Mouse (Mus musculus): ENCODE data around the gene Mb. TPM values are rescaled to one million over a fixed set of nuclear protein-coding genes. Genes with fewer than 3 reads are reported as not detected.

The Mb gene
- polyA plus RNA-seq, 1 experiment from 2014 or later, result not detected

DNA sequence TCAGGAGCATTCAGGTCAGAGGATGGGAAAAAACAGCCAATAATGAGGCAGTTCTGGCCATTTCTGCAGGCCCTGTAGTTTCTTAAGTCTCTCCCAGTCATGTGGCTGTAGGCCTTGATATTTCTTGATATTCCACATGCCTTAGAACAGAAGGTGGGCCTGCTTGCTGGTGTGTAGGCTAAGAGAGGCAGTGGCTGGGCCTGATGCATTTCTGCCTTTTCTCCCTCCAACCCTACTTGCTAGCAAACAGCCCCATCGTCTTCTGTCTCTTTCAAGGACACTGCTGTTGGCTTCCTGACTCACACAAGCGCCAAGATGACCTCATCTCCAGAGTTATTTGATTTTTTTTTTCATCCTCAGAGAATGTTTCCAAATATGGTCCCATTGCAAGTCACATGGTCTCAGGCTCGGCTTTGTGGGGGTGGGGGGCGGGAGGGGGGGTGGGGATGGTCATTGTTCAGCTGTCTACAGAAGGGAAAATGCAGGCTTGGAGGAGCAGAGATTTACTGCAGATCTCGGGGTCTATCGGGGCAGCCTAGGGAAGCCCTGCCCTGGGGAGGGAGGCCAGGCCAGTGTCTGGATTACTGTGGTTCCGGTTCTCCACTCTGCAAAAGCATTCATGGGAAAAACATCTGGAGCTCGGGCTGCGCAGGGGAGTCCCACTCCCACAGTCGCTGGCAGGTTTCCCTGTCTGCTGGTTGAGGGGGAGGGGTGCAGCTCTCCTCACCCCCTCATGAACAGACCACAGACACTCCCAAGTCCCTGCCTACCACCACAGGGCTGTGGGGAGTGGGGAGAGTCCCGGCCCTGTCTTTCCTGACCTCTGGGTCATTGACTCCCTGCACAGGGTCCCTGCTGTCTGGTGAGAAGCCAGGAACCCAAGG, 12.9 kb downstream of the Mb start:
- ATAC-seq (ENCODE audit: low FRiP score), result no peak
- no peaks in the 10 kb centered on the region for H3K27me3 ChIP-seq (ENCODE audit: control insufficient read depth, insufficient read depth, low read length)
- H3K4me2 ChIP-seq, result no peak overlapping the region
- H3K36me3 ChIP-seq (ENCODE audit: control insufficient read depth, insufficient read depth, low read length), result no peaks in the 10 kb centered on the region
- H3K27ac ChIP-seq (ENCODE audit: low read depth, low read length), result peak overlapping the region; percentile 20; the same call in 1 of the 2 replicates
- DNase-seq (ENCODE audit: low spot score, missing footprints), result no peak
- no peaks in the 10 kb centered on the region for H3K9me3 ChIP-seq (ENCODE audit: control insufficient read depth, low read length)
- H3K4me1 ChIP-seq (ENCODE audit: control insufficient read depth, insufficient read depth, low read length), result no peaks in the 10 kb centered on the region
- no peak overlapping the region for H3K9ac ChIP-seq (ENCODE audit: low read length)
- no peak overlapping the region for H3K4me3 ChIP-seq (ENCODE audit: low read depth, low read length)
- 48% methylated on average over 11 of the region's 11 CpGs for WGBS

DNA sequence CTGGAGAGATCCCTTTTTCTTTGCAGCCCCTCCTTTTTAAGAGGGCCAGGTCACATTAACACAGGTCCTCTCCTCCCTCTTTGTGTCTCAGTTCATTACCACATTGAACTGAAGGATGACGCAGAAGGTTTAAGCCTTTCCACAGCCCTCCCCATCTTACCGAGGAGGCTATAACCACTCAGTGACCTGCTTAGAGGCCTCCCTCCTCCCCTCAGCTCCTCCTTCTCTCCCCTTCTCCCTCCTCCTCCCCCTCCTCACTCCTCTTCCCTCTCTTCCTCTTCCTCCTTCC, 13.5 kb downstream of the Mb start:
- DNase-seq (ENCODE audit: low spot score, missing footprints) (no peak), ATAC-seq (ENCODE audit: low FRiP score) (no peak)
- H3K9ac ChIP-seq (ENCODE audit: low read length), result no peak overlapping the region
- H3K27ac ChIP-seq (ENCODE audit: low read depth, low read length), result no peak overlapping the region
- no peaks in the 10 kb centered on the region for H3K9me3 ChIP-seq (ENCODE audit: control insufficient read depth, low read length)
- WGBS, result 56% methylated on average over 2 of the region's 2 CpGs
- no peaks in the 10 kb centered on the region for H3K27me3 ChIP-seq (ENCODE audit: control insufficient read depth, insufficient read depth, low read length)
- H3K4me1 ChIP-seq (ENCODE audit: control insufficient read depth, insufficient read depth, low read length), result no peaks in the 10 kb centered on the region
- no peaks in the 10 kb centered on the region for H3K36me3 ChIP-seq (ENCODE audit: control insufficient read depth, insufficient read depth, low read length)
- no peak overlapping the region for H3K4me3 ChIP-seq (ENCODE audit: low read depth, low read length)
- no peak overlapping the region for H3K4me2 ChIP-seq

DNA sequence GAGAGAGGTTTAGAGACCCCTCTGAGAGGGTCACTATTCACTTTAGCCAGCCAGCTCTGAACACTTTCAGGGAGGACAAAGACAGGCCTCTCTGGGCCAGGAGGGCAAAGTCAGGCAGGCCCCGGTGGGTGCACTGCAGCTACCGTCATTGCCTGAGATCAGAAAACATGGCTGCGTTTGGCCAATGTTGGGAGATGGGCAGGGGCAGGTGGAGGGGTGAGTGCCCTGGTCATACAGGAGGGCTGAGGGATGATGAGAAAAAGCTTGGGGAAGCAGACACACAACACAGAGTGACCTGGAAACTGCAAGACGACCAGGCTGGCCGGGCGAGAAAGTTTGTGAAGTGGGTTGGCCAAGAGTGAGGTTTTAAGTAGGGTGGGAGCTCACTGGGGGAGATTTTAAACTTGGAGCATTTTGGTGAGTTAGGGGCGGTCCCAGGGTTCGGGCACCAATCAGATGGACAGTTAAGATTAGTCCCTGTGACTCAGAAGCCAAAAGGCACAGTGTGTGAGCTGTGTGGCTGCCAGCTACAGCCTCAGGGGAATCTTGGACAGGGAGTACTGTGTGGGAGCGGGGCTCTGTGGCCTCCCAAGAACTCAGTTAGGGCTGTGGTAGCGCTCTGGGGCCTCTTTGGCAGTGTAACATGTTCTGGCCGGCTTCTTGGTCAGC, 14.0 kb downstream of the Mb start:
- Histone ChIP-seq H3K27me3 (ENCODE audit: control insufficient read depth, insufficient read depth, low read length) (no peaks in the 10 kb centered on the region), H3K9me3 (ENCODE audit: control insufficient read depth, low read length) (no peaks in the 10 kb centered on the region), H3K4me3 (ENCODE audit: low read depth, low read length) (no peak overlapping the region), H3K9ac (ENCODE audit: low read length) (no peak overlapping the region), H3K4me2 (no peak overlapping the region), H3K4me1 (ENCODE audit: control insufficient read depth, insufficient read depth, low read length) (no peaks in the 10 kb centered on the region), H3K27ac (ENCODE audit: low read depth, low read length) (no peak overlapping the region), H3K36me3 (ENCODE audit: control insufficient read depth, insufficient read depth, low read length) (no peaks in the 10 kb centered on the region)
- ATAC-seq (ENCODE audit: low FRiP score) (0 out of 2 replicates have a peak, but pooled peaks have one; percentile 30), DNase-seq (ENCODE audit: low spot score, missing footprints) (no peak)
- WGBS, result 83% methylated on average over 11 of the region's 11 CpGs

DNA sequence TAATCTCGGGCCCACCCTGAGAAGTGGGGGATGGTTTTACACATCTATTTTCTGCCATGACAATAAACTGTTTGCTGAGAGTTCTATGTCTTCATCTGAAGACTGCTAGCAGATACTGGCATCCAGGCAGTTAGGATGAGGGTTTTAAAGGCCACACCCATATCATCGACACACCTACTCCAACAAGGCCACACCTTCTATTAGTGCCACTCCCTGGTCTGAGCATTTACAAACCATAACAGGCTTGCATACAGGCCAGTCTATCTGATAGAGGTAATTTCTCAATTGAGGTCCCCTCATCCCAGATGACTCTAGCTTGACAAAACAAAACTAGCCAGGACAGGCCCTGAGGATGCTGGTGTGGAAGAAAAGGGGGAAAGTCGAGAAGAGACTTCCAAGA, 14.8 kb downstream of the Mb start:
- Histone ChIP-seq H3K27ac (ENCODE audit: low read depth, low read length) (no peak overlapping the region), H3K4me3 (ENCODE audit: low read depth, low read length) (no peak overlapping the region), H3K9me3 (ENCODE audit: control insufficient read depth, low read length) (no peaks in the 10 kb centered on the region), H3K36me3 (ENCODE audit: control insufficient read depth, insufficient read depth, low read length) (no peaks in the 10 kb centered on the region), H3K27me3 (ENCODE audit: control insufficient read depth, insufficient read depth, low read length) (no peaks in the 10 kb centered on the region), H3K4me2 (no peak overlapping the region), H3K9ac (ENCODE audit: low read length) (no peak overlapping the region), H3K4me1 (ENCODE audit: control insufficient read depth, insufficient read depth, low read length) (no peaks in the 10 kb centered on the region)
- DNase-seq (ENCODE audit: low spot score, missing footprints) (no peak), ATAC-seq (ENCODE audit: low FRiP score) (no peak)
- 83% methylated on average over 3 of the region's 3 CpGs for WGBS

DNA sequence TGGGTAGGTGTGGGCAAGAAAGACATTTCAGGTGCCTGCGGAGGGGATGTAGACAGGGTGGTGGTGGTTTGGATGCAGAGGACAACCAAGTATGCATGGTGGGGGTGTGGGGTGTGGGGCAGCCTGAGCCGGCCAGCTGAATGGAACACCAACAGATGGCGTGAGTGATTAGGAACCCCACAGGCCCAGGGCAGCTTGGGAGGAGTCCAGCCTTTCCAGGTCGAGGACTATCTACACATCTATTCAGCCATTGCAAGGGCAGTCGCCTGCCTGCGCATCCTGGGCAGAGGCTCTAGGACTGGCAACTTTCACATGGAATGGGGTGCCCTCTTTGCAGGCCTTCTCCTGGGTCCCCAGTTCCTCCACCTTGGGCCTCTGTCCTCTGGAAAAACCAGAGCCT, 15.9 kb downstream of the Mb start:
- no peak overlapping the region for H3K27ac ChIP-seq (ENCODE audit: low read depth, low read length)
- 75% methylated on average over 6 of the region's 6 CpGs for WGBS
- no peak overlapping the region for H3K4me2 ChIP-seq
- H3K4me1 ChIP-seq (ENCODE audit: control insufficient read depth, insufficient read depth, low read length), result no peaks in the 10 kb centered on the region
- H3K36me3 ChIP-seq (ENCODE audit: control insufficient read depth, insufficient read depth, low read length), result no peaks in the 10 kb centered on the region
- no peaks in the 10 kb centered on the region for H3K27me3 ChIP-seq (ENCODE audit: control insufficient read depth, insufficient read depth, low read length)
- ATAC-seq (ENCODE audit: low FRiP score) (no peak), DNase-seq (ENCODE audit: low spot score, missing footprints) (no peak)
- no peaks in the 10 kb centered on the region for H3K9me3 ChIP-seq (ENCODE audit: control insufficient read depth, low read length)
- no peak overlapping the region for H3K9ac ChIP-seq (ENCODE audit: low read length)
- H3K4me3 ChIP-seq (ENCODE audit: low read depth, low read length), result no peak overlapping the region

DNA sequence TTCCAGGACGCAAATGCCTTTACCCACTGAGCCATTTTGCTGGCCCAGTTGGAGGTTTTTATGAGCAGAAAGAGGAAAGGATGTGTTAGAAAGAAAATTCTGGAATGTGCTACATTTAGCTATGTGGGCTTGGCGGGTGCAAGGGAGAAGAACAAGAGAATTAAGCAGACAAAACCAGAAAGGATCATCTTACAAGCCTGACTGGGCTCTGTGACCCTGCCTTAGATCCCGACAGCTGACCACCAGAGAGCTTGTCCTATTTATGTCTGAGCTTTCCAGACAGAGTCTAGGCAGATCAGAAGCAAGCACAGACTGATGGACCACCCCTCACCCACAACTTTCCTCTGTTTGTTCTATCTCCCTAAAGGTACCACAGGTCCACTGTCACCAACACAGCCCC, 19.2 kb downstream of the Mb start:
- H3K9ac ChIP-seq (ENCODE audit: low read length), result no peak overlapping the region
- H3K4me1 ChIP-seq (ENCODE audit: control insufficient read depth, insufficient read depth, low read length), result no peaks in the 10 kb centered on the region
- no peaks in the 10 kb centered on the region for H3K36me3 ChIP-seq (ENCODE audit: control insufficient read depth, insufficient read depth, low read length)
- no peak overlapping the region for H3K4me2 ChIP-seq
- H3K9me3 ChIP-seq (ENCODE audit: control insufficient read depth, low read length), result no peaks in the 10 kb centered on the region
- H3K27ac ChIP-seq (ENCODE audit: low read depth, low read length), result no peak overlapping the region
- DNase-seq (ENCODE audit: low spot score, missing footprints) (no peak), ATAC-seq (ENCODE audit: low FRiP score) (no peak)
- WGBS, result 50% methylated on average over 3 of the region's 3 CpGs
- no peaks in the 10 kb centered on the region for H3K27me3 ChIP-seq (ENCODE audit: control insufficient read depth, insufficient read depth, low read length)
- no peak overlapping the region for H3K4me3 ChIP-seq (ENCODE audit: low read depth, low read length)

- Histone ChIP-seq H3K9ac (ENCODE audit: low read length) (no peak overlapping the region), H3K36me3 (ENCODE audit: control insufficient read depth, insufficient read depth, low read length) (no peaks in the 10 kb centered on the region), H3K27me3 (ENCODE audit: control insufficient read depth, insufficient read depth, low read length) (no peaks in the 10 kb centered on the region), H3K27ac (ENCODE audit: low read depth, low read length) (no peak overlapping the region), H3K4me3 (ENCODE audit: low read depth, low read length) (no peak overlapping the region), H3K9me3 (ENCODE audit: control insufficient read depth, low read length) (no peaks in the 10 kb centered on the region), H3K4me2 (no peak overlapping the region), H3K4me1 (ENCODE audit: control insufficient read depth, insufficient read depth, low read length) (peaks cover 5% of the 10 kb centered on the region; the same call in 1 of the 2 replicates)
- 36% methylated on average over 7 of the region's 7 CpGs for WGBS
- peak; percentile 95 for DNase-seq (ENCODE audit: low spot score, missing footprints)
- ATAC-seq (ENCODE audit: low FRiP score), result no peak
Observed at GRCm38 (mm10) chr15:77029331-77029991, 21.0 kb downstream of the Mb start.

DNA sequence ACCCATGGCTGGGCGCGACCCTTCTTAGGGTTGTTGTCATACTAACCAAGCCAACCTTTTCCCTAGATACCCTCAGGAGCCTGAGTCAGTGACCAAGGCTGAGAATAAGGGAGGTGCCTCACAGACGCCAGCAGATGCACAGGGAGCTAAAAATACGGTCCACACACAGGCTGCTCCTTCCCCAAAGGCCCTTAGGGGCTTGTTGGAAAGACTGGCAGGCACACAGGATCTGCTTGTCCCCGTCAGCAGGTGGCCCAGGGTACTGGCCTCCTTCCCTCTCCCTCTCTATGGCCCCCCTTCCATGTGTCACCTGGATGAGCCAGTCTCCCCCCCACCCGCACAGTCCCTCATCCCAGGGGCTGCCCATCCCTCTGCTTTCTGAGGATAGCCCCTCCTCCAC, 22.8 kb downstream of the Mb start:
- Histone ChIP-seq H3K4me3 (ENCODE audit: low read depth, low read length) (no peak overlapping the region), H3K4me2 (no peak overlapping the region), H3K27ac (ENCODE audit: low read depth, low read length) (no peak overlapping the region)

GRCm38 (mm10) chr15:77027117-77027516, 23.4 kb downstream of the Mb start:
- Histone ChIP-seq H3K27ac (ENCODE audit: low read depth, low read length) (no peak overlapping the region), H3K4me1 (ENCODE audit: control insufficient read depth, insufficient read depth, low read length) (peaks cover 5% of the 10 kb centered on the region; the same call in 1 of the 2 replicates), H3K9me3 (ENCODE audit: control insufficient read depth, low read length) (no peaks in the 10 kb centered on the region), H3K4me2 (no peak overlapping the region), H3K36me3 (ENCODE audit: control insufficient read depth, insufficient read depth, low read length) (no peaks in the 10 kb centered on the region), H3K9ac (ENCODE audit: low read length) (no peak overlapping the region), H3K27me3 (ENCODE audit: control insufficient read depth, insufficient read depth, low read length) (no peaks in the 10 kb centered on the region), H3K4me3 (ENCODE audit: low read depth, low read length) (no peak overlapping the region)
- no peak for ATAC-seq (ENCODE audit: low FRiP score)
- no peak for DNase-seq (ENCODE audit: low spot score, missing footprints)
- 87% methylated on average over 3 of the region's 3 CpGs for WGBS

More for the DNA sequence above, 22.8 kb downstream of the Mb start:
- Histone ChIP-seq H3K36me3 (ENCODE audit: control insufficient read depth, insufficient read depth, low read length) (no peaks in the 10 kb centered on the region), H3K9ac (ENCODE audit: low read length) (no peak overlapping the region), H3K4me1 (ENCODE audit: control insufficient read depth, insufficient read depth, low read length) (peaks cover 5% of the 10 kb centered on the region; the same call in 1 of the 2 replicates), H3K9me3 (ENCODE audit: control insufficient read depth, low read length) (no peaks in the 10 kb centered on the region), H3K27me3 (ENCODE audit: control insufficient read depth, insufficient read depth, low read length) (no peaks in the 10 kb centered on the region)
- ATAC-seq (ENCODE audit: low FRiP score) (no peak), DNase-seq (ENCODE audit: low spot score, missing footprints) (no peak)
- 74% methylated on average over 6 of the region's 6 CpGs for WGBS
